Mouse (Mus musculus) MEL (cell line): ENCODE measurements at regions not wholly inside any gene's neighbourhood (a gene's known extent, or its start where the extent isn't known, plus 50 kb on each side); places are given as distances from the start of the nearest gene placed in this dataset.

Experiments
- DNase-seq: peaks from one replicate; pipeline ENCODE4 v3.0.0; 2011; ENCODE audit warnings: low read depth, low spot score
- H3K27ac ChIP-seq: 2 replicates; pipeline ENCODE4 v1.5.1; 2012; ENCODE audit warnings: low read depth, mild to moderate bottlenecking, control low read depth, low read length, moderate library complexity; ENCODE audit not compliant: control insufficient read depth
- H3K27me3 ChIP-seq, 2 experiments: fragments of 150-350 bp in 1 of 2; sonication (generic) in 1 of 2; 2 replicates each; pipeline ENCODE4 v1.6.1; 2012; ENCODE audit warnings: low read length in 2 of 2, mild to moderate bottlenecking in 2 of 2, improper control_type of control experiment in 1 of 2, moderate library complexity in 1 of 2; ENCODE audit not compliant: insufficient read depth in 2 of 2, control insufficient read depth in 1 of 2
- H3K36me3 ChIP-seq, 2 experiments: 2 replicates each; pipeline ENCODE4 v1.6.1; 2012 to 2014; ENCODE audit warnings: low read length in 2 of 2, improper control_type of control experiment in 1 of 2, inconsistent platforms in 1 of 2, mild to moderate bottlenecking in 1 of 2; ENCODE audit not compliant: insufficient read depth in 2 of 2, control insufficient read depth in 1 of 2
- H3K4me1 ChIP-seq, 2 experiments: fragments of 150-350 bp in 1 of 2; sonication (generic) in 1 of 2; 2 replicates each; pipeline ENCODE4 v1.6.1; 2012; ENCODE audit warnings: low read length in 2 of 2, improper control_type of control experiment in 1 of 2, mild to moderate bottlenecking in 1 of 2; ENCODE audit not compliant: insufficient read depth in 2 of 2, control insufficient read depth in 1 of 2
- H3K4me3 ChIP-seq, 2 experiments: fragments of 150-350 bp in 1 of 2; sonication (generic) in 1 of 2; 2 replicates each; pipeline ENCODE4 v1.5.1; 2012; ENCODE audit warnings: low read depth in 2 of 2, low read length in 2 of 2, mild to moderate bottlenecking in 2 of 2, moderate library complexity in 2 of 2, control low read depth in 1 of 2, improper control_type of control experiment in 1 of 2; ENCODE audit not compliant: control insufficient read depth in 1 of 2, insufficient read depth in 1 of 2
- H3K79me2 ChIP-seq: 2 replicates; pipeline ENCODE4 v1.6.1; 2012; ENCODE audit warnings: mild to moderate bottlenecking, low read length, moderate library complexity; ENCODE audit not compliant: control insufficient read depth, poor library complexity, insufficient read depth
- H3K9ac ChIP-seq: 2 replicates; pipeline ENCODE4 v1.6.1; 2012; ENCODE audit warnings: low read depth, mild to moderate bottlenecking, control low read depth, low read length, moderate library complexity; ENCODE audit not compliant: control insufficient read depth, poor library complexity, severe bottlenecking
- H3K9me3 ChIP-seq: fragments of 150-350 bp; sonication (generic); replicated peaks from 2 replicates; pipeline ENCODE4 v1.6.1; 2012; ENCODE audit warnings: mild to moderate bottlenecking, low read length, improper control_type of control experiment, moderate library complexity; ENCODE audit not compliant: insufficient read depth
- BHLHE40 ChIP-seq: IDR thresholded peaks from 2 replicates; pipeline ENCODE4 v1.6.1; 2012; ENCODE audit warnings: low read depth, mild to moderate bottlenecking, inconsistent platforms, low read length, improper control_type of control experiment, borderline replicate concordance
- CHD2 ChIP-seq: IDR thresholded peaks from 2 replicates; pipeline ENCODE4 v1.6.1; 2011; ENCODE audit warnings: low read length, improper control_type of control experiment
- E2F4 ChIP-seq: IDR thresholded peaks from 2 replicates; pipeline ENCODE4 v1.6.1; 2011; ENCODE audit warnings: low read depth, low read length, improper control_type of control experiment, borderline replicate concordance
- EP300 ChIP-seq, 2 experiments: IDR thresholded peaks; 2 replicates each; pipeline ENCODE4 v1.6.1; 2011; ENCODE audit warnings: improper control_type of control experiment in 2 of 2, low read length in 2 of 2, low read depth in 1 of 2, mild to moderate bottlenecking in 1 of 2
- HCFC1 ChIP-seq: IDR thresholded peaks from 2 replicates; pipeline ENCODE4 v1.6.1; 2012; ENCODE audit warnings: low read depth, mild to moderate bottlenecking, inconsistent platforms, low read length, improper control_type of control experiment, moderate library complexity
- MAFK ChIP-seq: IDR thresholded peaks from 2 replicates; pipeline ENCODE4 v1.6.1; 2011; ENCODE audit warnings: low read depth, mild to moderate bottlenecking, low read length, improper control_type of control experiment, borderline replicate concordance
- MAZ ChIP-seq: IDR thresholded peaks from 2 replicates; pipeline ENCODE4 v1.6.1; 2012; ENCODE audit warnings: low read depth, mild to moderate bottlenecking, inconsistent platforms, low read length, improper control_type of control experiment
- MXI1 ChIP-seq: IDR thresholded peaks from 2 replicates; pipeline ENCODE4 v1.6.1; 2011; ENCODE audit warnings: mild to moderate bottlenecking, low read depth, low read length, improper control_type of control experiment
- MYC ChIP-seq: IDR thresholded peaks from 2 replicates; pipeline ENCODE4 v1.6.1; 2011; ENCODE audit warnings: low read depth, mild to moderate bottlenecking, low read length, improper control_type of control experiment, moderate library complexity
- NRF1 ChIP-seq: IDR thresholded peaks from 2 replicates; pipeline ENCODE4 v1.6.1; 2014; ENCODE audit warnings: low read depth, mild to moderate bottlenecking, inconsistent platforms, low read length, improper control_type of control experiment, moderate library complexity; ENCODE audit not compliant: poor library complexity, insufficient read depth, severe bottlenecking
- TAL1 ChIP-seq: IDR thresholded peaks from 2 replicates; pipeline ENCODE4 v1.6.1; 2012; ENCODE audit warnings: mild to moderate bottlenecking, inconsistent platforms, low read length, moderate library complexity, mixed read lengths
- TBP ChIP-seq: IDR thresholded peaks from 2 replicates; pipeline ENCODE4 v1.8.0; 2011; ENCODE audit warnings: low read depth, low read length, improper control_type of control experiment
- TCF12 ChIP-seq: IDR thresholded peaks from 2 replicates; pipeline ENCODE4 v1.6.1; 2014; ENCODE audit warnings: low read depth, mild to moderate bottlenecking, inconsistent platforms, low read length, improper control_type of control experiment, moderate library complexity
- UBTF ChIP-seq: IDR thresholded peaks from 2 replicates; pipeline ENCODE4 v1.6.1; 2012; ENCODE audit warnings: low read depth, mild to moderate bottlenecking, inconsistent platforms, low read length, improper control_type of control experiment, moderate library complexity, borderline replicate concordance; ENCODE audit not compliant: insufficient read depth
- USF1 ChIP-seq: IDR thresholded peaks from 2 replicates; pipeline ENCODE4 v1.6.1; 2014; ENCODE audit warnings: low read depth, mild to moderate bottlenecking, inconsistent platforms, low read length, improper control_type of control experiment, moderate library complexity
- ZKSCAN1 ChIP-seq: IDR thresholded peaks from 2 replicates; pipeline ENCODE4 v1.6.1; 2012; ENCODE audit warnings: low read depth, mild to moderate bottlenecking, inconsistent platforms, low read length, improper control_type of control experiment, moderate library complexity
- ZMIZ1 ChIP-seq: IDR thresholded peaks from 2 replicates; pipeline ENCODE4 v1.6.1; 2012; ENCODE audit warnings: low read depth, mild to moderate bottlenecking, inconsistent platforms, low read length, improper control_type of control experiment, moderate library complexity
- ZNF384 ChIP-seq: IDR thresholded peaks from 2 replicates; pipeline ENCODE4 v1.6.1; 2012; ENCODE audit warnings: low read depth, mild to moderate bottlenecking, inconsistent platforms, low read length, improper control_type of control experiment

GRCm38 (mm10) chr14:17012200-17012599 lies 193.2 kb upstream of the Rarb start:
- no peak for DNase-seq
- H3K9ac ChIP-seq: no peak overlapping the region
- H3K79me2 ChIP-seq: no peaks in the 10 kb centered on the region
- no peak overlapping the region for H3K27ac ChIP-seq
- no peaks in the 10 kb centered on the region for H3K4me1 ChIP-seq
- H3K36me3 ChIP-seq: no peaks in the 10 kb centered on the region
- H3K9me3 ChIP-seq: no peaks in the 10 kb centered on the region
- H3K27me3 ChIP-seq: no peaks in the 10 kb centered on the region
- TF ChIP-seq HCFC1 (no peak), TAL1 (no peak), TCF12 (no peak), EP300 (IDR thresholded peaks at IDR 0.05; ENCODE audit: low read depth in 1 of 2, low read length in 2 of 2) (no peak), CHD2 (no peak)
- no peak overlapping the region for H3K4me3 ChIP-seq

- H3K79me2 ChIP-seq: no peaks in the 10 kb centered on the region
- no peaks in the 10 kb centered on the region for H3K4me1 ChIP-seq
- H3K9me3 ChIP-seq: no peaks in the 10 kb centered on the region
- no peak for DNase-seq
- TF ChIP-seq NRF1: no peak
- TF ChIP-seq ZKSCAN1: no peak
- no peak for TF ChIP-seq E2F4
- no peak for TF ChIP-seq USF1
- TF ChIP-seq TBP: no peak
- no peak for TF ChIP-seq BHLHE40
- no peak for TF ChIP-seq MAZ
- TF ChIP-seq ZMIZ1: no peak
- TF ChIP-seq ZNF384: no peak
- TF ChIP-seq MAFK: no peak
- TF ChIP-seq MYC: no peak
- no peak for TF ChIP-seq UBTF
- TF ChIP-seq MXI1: no peak
- TF ChIP-seq CHD2: no peak
- no peaks in the 10 kb centered on the region for H3K27me3 ChIP-seq
- H3K4me3 ChIP-seq: no peak overlapping the region
- H3K27ac ChIP-seq: no peak overlapping the region
- no peaks in the 10 kb centered on the region for H3K36me3 ChIP-seq
- no peak overlapping the region for H3K9ac ChIP-seq
These were observed 186.4 kb upstream of the Rarb start for GRCm38 (mm10) chr14:17005194-17006018.
